Mouse (Mus musculus) ovary, postnatal 10 days (tissue): ENCODE measurements around the gene Kcng1.

Experiments
- DNase-seq: peaks from one replicate; pipeline ENCODE4 v3.0.0; 2022; ENCODE audit warnings: low spot score

Gene Kcng1

DNA sequence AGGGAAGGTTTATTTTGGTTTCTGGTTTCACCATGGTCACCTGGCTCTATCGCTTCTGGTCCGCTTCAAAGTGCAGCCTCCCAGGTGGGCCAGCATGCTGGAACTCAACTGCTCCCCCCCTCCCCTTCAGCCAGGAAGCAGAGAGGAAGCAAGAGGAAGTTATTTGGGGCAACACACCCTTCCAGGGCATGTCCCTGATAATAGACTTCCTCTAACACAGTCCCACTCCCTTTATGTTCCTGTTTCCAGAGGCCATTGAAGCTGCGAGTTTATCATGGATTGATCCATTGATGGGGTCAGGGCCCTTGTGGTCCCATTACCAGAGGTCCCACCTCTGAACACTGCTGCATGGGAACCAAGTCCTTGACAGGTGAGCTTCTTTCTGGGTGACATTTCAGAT is 21.4 kb downstream of the Kcng1 start:
- no peak for DNase-seq

DNA sequence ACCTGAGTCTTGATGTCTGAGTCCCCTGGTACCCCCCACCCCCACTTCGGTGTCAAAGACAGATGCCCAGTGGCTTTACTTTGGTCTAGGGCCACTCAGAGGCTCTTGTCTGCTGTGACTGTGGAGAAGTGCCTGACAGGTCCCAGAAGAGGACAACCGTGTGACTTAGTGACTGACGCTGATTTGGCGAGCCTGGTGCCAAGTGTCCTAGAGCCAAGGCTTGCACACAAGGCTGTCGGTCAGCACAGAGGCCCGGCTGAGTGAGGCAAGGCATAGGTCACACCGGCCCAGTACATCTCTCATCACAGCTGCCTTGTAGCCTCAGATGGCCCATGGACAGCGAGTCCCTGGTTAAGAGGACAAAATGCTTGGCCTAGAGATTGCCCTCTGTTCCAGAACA is 22.5 kb downstream of the Kcng1 start:
- DNase-seq: no peak

DNA sequence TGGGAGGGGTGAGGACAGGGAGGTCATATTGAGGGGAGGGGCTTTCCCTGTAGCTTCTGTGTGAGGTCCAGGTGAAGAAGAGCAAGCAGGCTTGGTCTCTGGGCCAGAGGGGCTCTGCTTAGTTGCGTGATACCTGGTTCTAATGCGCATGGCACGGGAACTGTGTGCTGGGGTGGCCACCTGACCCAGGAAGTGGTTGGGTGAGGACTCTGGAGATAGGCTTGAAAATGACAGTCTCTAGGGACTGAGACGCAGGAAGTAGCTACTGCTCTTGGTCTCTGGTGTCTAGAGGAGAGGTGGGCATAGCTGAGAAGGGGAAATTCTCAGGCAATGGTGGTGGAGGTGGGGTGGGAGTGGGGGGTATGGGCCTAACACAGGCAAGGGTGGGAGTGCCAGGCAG is 24.3 kb downstream of the Kcng1 start:
- DNase-seq: no peak

DNA sequence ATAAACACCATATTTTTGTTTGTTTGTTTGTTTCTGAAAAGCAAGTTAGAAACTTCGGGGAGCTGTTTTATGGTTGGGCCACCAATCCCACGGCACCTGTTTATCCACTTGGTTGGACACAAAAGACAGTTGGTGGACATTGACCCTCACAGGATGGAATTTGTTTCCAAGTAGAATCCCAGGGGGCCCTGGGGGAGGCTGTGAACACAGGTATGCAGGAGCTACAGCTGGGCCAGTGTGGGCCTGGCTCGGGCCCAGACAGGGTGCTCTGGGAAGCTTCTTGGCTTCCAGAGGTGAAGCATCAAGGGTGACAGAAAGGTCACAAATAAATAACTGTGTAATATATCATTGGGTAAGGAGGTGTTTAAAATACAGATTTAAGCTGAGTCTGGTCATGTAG is 25.0 kb downstream of the Kcng1 start:
- DNase-seq: no peak

DNA sequence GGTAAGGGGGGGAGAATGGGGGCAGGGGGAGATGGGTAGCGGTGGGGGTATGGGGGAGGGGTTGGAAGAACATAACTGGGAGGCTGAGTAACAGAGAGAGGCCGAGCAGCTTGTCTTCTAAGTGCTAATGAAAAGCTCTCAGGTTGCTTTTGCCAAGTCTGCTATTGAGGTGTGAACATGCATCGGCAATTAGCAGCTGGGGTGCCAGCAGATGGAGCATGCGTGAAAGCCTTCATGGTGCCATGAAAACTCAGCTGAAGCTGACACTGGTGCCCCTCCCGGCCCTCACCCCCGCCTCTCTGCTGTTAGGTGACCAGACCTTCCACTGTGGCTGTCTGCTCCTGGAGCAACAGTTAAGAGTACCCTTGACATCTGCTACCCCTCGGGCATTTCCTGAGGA is 27.7 kb downstream of the Kcng1 start:
- no peak for DNase-seq

DNA sequence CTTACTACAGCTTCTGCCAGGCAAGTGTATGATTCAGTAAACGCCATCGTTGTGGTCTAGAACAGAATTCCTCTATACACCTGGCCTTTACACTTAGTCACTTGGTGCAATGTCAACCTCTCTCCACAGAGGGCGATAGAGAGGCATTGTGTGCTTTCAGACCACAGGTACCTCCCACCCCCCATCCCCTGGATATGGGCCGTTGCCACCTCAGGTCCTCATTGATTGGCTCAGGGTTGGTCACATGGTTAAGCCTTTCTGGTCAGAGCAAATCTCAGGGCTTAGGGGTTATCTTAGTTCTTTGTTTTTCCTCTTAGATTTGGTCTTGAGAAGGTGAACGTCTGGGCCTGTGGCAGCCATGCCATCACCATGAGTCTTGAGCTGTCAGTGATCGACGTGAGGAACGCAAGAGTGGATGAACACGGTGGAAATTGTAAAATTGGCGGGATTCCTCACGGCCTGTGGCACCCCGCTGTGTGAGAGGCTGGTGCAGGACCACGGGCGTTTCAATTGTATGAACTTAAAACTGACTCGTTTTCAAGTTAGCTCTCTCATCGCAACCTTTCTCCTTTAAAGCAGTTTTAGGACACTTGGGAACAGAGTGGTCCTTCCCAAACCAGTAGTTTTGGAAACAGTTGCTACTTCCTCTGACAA is 28.8 kb downstream of the Kcng1 start:
- DNase-seq: no peak

DNA sequence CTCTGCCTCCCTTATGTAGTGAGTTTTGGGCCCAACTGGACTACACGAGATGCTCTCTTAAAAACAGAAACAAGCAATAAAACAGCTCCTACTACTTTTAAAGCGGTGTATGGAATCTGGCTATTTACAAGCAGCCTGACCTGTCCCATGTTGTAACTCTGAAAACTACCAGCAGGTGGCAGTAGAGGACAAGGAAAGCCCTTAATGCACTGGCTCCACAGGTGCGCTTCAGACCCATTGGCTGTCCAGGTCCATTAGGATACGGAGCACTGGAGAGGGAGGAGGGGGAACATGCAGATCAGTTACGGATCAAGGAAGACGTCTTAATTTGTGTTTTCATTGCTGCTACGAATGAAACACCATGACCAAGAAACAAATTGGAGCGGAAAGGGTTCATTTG is 31.3 kb downstream of the Kcng1 start:
- peak; percentile 72 for DNase-seq

DNA sequence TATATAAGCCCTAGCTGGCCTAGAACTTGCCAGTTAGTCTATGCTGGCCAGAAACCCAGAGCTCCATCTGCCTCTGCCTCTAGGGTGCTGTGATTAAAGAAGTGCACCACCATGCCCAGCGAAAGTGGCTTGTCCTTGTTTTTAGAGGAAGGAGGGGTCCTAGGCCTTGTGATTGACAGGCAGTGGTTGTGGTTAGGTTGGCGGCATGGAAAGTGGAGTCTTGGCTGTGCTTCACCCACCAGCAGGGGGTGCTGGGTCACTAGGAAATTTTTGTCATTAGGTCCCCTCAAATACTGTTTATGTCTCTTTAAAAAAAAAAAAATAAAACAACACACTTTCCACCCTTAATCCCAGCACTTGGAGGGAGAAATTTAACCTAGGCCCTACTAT is 32.7 kb downstream of the Kcng1 start:
- DNase-seq: no peak

DNA sequence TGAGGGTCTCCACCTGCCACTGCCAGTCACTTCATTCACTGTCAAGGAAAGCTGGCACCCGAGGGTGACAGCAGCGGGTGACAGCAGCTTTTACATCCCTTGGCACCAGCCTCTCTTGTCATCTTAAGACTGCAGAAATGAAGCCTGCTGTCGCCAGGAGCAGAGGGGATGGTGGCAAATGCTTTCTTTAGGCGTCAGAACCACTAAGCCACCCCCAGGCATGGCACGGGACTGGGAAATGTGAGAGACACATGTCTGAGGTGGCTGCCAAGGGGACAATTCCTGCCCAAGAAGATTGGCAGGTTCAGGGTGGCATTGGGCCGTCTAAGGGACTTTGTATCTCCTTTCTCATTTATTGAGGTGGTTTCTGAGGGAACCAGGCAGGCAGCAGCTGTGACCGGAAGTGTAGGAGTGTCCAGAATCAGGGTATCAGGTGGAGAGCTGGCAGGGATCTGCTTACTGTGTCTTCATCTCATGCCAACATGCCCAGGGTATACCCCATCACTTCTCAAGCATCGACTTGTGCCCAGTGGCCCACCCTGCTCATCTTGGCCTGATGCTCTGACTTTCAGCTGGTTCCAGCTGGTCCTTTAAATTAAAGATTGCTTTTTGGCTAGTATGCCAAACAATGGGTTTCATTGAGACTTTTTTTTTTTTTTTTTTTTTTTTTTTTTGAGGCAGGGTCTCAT is 33.2 kb downstream of the Kcng1 start:
- no peak for DNase-seq

DNA sequence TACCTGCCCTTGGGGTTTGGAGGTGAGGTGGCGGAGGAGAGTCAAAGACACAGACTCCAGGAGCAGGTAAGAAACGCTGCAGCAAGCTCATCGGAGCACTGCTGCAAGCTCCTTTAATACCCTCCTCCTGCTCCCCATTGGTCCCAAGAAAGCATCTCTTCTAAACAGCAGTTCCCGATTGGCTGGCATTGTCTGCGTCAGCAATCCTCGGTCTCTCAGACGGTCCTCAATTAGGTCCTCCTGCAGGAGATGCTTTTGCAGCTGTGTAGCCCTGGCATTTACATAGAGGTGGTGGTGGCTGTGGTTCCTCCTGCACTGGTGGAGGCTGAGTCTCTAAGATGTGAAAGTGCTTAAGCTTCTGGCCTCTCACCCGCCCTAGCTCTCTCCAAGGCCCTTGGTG is 36.0 kb downstream of the Kcng1 start:
- DNase-seq: no peak

DNA sequence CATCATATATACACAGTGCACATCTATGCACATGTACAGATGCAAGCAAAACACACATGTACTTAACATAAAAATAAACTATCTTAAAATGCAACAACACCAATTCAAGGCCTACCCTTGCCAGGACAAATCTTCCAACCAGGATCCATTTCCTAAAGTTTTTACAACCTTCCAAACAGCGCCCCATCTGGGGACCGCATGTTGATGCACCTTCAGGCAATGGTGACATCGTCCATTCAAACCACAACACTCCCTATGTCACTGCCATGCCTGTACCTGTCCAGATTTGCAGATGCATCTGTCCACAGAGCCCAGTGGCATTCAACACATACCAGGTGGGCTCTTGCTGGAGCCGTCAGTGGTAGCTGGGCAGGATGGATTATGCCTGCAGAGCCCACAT is 38.3 kb downstream of the Kcng1 start:
- DNase-seq: no peak

DNA sequence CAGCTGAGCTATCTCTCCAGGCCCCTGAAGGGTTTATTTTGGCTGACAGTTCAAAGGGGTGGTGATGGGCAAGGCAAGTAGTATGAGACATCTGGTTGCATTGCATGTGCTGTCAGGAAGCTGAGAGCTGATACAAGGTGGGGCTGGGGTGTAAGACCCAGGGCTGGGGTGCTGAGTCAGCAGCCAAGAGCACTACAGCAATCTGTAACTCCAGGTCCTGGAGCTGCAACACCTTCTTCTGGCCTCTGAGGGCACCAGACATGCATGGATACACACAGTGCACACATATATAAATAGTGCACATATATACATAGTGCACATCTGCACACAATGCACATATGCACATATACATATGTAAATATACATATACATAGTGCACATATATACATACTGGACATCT is 38.7 kb downstream of the Kcng1 start:
- no peak for DNase-seq

DNA sequence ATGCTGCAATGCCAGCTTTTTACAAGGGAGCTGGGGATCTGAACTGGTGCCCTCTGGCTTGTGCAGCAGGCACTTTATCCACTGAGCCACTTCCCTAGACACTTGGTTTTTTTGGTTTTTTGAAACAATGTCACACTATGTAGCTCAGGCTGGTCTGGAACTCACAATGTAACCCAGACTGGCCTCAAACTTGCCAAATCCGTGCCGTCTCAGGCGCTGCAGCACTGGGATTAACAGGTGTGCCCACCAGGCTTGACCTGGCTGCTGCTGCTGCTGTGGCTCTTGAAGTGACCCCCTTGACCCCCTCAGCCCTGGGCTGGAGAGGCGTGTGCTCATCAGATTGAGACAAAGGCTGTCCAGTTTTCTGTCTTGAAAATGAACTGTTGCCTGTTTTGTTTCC is 43.2 kb downstream of the Kcng1 start:
- DNase-seq: no peak

DNA sequence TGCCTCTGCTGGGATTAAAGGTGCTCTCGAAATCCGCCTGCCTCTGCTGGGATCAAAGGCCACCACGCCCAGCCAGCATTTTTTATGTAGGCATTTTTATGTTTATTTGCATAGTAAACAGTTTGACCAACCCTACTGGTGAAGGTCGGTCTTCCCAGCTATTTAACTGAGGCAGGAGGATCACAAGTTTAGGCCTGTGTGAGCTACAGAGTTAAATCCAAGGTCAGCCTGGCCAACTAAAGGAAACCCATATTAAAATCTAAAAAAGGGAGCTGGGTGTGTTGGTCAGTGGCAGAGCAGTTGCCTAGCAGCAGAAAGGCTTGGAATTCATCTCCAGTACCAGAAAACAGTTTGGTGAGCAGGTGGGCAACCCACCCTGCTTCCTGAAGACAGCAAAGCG is 48.2 kb downstream of the Kcng1 start:
- no peak for DNase-seq

DNA sequence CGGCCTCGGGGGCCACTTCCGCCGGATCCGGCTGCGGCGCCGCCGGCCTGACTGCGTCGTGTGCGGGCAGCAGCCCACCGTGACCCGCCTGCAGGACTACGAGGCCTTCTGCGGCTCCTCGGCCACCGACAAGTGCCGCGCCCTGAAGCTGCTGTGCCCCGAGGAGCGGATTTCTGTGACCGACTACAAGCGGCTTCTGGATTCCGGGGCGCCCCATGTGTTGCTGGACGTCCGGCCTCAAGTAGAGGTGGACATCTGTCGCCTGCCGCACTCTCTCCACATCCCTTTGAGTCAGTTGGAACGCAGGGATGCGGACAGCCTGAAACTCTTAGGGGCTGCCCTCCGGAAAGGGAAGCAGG is 50.1 kb downstream of the Kcng1 start:
- DNase-seq: no peak

DNA sequence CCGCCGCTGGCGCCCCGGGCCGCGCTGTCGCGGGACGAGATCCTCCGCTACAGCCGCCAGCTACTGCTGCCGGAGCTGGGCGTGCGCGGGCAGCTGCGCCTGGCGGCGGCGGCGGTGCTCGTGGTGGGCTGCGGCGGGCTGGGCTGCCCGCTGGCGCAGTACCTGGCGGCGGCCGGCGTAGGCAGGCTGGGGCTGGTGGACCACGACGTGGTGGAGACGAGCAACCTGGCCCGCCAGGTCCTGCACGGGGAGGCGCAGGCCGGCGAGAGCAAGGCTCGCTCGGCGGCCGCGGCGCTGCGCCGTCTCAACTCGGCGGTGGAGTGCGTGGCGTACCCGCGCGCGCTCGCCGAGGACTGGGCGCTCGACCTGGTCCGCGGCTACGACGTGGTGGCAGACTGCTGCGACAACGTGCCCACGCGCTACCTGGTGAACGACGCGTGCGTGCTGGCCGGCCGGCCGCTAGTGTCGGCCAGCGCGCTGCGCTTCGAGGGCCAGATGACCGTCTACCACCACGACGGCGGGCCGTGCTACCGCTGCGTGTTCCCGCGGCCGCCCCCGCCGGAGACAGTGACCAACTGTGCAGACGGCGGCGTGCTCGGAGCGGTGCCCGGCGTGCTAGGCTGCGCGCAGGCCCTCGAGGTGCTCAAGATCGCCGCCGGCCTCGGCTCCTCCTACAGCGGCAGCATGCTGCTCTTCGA is 50.6 kb downstream of the Kcng1 start:
- DNase-seq: no peak

DNA sequence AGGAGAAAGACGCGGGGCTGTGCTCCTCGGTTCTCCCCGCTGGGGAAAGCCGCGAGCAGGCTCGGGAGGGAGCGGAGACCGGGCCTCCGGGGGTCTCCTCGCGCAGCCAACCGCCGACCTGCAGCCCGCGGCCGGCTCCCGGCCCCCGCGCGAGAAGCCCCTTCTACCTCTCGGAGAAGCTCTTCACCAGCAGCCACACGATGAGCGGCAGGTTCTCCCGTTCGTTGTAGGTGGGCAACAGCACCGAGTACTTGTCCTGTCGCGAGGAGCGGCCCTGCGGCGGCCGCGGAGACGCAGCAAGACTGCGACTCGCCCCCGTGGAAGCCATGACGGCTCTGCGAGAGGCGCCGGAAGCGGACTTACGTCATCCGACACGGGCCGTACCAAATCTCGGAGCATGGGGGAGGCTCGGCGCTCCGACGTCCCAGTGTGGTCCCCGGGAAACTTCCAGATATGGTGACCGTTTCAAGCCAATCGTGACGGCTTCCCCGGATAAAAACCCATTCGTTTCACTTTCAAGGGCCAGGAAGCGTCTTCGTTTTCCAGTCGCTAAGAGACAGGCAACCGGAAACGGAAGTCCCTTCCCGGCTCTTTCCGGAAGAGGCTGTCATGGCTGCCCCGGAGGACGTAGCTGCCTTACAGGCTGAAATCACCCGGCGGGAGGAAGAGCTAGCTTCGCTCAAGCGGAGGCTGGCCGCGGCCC is 51.4 kb downstream of the Kcng1 start, which contains the start of the genes Gm20716, Dpm1 and Mocs3:
Gm20716 (minus strand) TSS at position 339 of the 703 bp plus-strand sequence.
Dpm1 (minus strand) TSS at position 566 of the 703 bp plus-strand sequence.
Mocs3 (plus strand) TSS at position 597 of the 703 bp plus-strand sequence.
- peak; percentile 90 for DNase-seq

DNA sequence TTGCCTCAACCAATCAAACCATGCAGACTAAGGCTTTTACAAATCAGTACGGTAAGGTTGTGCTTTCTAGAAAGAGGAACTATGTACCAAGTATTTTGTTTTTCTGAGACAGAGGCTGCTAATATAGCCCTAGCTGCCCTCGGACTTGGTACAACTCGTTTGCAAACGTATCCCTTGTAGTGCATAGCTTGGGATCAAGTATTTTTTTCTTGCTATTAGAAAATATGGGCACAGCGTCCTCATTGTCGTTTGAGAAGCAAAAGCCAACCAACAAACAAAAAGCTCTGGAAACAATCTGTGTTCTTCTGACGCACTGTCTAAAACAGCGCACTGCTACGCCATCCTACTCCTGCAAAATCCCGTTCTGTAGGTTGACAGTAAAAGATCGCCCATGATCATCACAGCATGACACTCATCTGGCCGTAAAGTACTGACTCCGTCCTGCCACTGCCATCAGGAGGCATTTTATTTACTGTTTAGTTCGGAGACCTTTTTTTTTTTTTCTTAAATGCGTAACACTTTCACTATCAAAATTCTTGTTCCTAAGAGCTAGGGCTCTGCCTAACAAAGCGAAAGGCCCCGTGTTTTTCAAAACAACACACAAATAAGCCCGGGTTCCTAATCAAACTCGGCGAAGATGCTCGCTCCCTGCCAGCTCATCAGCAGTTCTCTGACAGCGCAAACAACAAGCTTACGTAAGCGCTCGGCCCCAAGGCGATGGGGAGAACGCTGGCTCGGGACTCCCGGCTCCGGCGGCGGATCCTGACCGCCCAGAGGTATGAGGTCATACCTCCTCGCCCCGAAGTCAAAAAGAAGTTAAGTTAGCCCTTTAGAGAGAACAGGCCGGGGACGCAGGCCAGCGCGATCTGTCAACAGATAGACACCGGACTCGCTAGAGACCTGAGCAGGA is 52.2 kb downstream of the Kcng1 start:
- DNase-seq: no peak

DNA sequence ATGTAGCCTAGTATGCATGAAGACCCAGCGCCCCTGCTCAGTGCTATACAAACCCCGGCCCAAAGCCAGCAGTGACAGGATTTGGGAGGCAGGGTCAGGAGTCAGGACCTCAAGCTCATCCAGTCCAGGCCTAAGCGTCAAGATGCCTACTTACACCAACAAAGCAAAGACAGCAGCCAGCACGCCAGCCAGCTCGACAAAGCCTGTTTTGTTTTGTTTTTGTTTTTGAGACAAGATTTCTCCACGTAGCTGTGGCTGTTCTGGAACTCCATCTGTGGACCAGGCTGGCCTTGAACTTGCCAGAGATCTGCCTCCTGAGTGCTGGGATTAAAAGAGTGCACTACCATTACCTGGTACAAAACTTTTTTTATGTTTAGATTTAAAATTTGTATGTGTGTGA is 58.2 kb downstream of the Kcng1 start:
- DNase-seq: no peak

DNA sequence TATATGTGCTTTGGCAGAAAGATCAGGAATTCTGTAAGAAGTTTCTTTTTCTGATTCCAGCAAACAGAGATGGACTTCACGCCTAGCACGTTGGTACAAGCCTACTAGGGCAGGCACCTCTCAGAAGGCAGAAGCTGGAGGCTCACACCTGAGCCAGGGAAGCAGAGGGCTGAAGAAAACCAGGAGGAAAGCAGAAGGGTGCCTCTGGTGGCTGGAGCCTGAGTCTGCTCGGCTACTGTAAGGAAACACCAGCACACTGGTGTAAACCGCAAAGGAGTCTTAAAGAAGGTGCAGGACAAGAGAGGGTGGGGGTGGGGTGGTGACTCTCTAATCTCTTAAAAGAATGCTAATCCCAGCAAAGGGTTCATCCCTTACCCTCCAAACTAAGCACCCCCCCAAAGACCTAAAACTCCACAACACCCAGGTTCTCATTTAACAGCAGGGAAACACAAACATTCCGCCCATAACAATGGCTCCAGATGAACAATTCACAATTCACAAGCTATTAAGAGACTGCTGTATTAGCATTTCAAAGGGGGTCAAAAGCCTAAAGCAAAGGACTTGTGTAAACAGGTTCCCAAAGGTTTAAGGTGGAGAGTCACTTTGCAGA is 67.6 kb downstream of the Kcng1 start:
- no peak for DNase-seq
